8 mouse cellular contexts compared by ENCODE assay signal in the genomic region with DNA sequence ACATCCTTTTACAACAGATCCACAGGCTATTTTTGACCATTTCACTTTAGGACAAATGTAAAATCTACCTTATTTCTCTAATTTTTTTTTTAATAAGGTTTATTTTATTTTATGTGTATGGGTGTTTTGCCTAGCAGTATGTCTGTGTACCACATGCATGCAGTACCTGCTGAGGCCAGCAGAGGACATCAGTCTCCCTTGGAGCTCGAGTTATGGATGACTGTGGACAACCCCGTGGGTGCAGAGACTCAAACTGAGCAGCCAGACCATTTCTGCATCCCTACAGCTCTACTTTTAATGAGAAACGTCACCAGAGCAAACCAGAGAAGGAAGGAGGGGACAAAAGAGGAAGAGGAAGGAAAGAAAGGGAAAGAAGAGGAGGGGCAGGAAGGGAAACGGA.
A peak's percentile ranks its signal among the peaks of the same experiment; 100 is the strongest.
DNase-seq lines count a peak whose midpoint lies in the region; ATAC-seq and TF ChIP-seq lines count a peak whose summit lies in the region.

No protein-coding gene starts in this region.

- TF ChIP-seq CTCF in E14TG2a.4 (conservative IDR thresholded peaks at IDR 0.05; ENCODE audit: low read length) = peak; percentile 89
- peak; percentile 45; the same call in 1 of the 2 replicates for TF ChIP-seq CTCF in brain, embryonic 14.5 days (IDR thresholded peaks at IDR 0.05; ENCODE audit: borderline replicate concordance, extremely low read depth, insufficient read depth, insufficient read length)

- H3K9me3 ChIP-seq in intestine, embryonic 14.5 days (ENCODE audit: control insufficient read depth, low read length) = peaks cover 9% of the 10 kb centered on the region; the same call in 1 of the 2 replicates
- H3K9me3 ChIP-seq in intestine, embryonic 16.5 days (ENCODE audit: control insufficient read depth, low read length) = no peaks in the 10 kb centered on the region; the same call in 1 of the 2 replicates
- H3K9me3 ChIP-seq in E14TG2a.4 (ENCODE audit: low read length) = peaks cover 81% of the 10 kb centered on the region
- no peaks in the 10 kb centered on the region for H3K9me3 ChIP-seq in hindbrain, embryonic 12.5 days (replicated peaks)

- no peak overlapping the region for H3K4me3 ChIP-seq in intestine, embryonic 14.5 days (ENCODE audit: low read depth, low read length)
- H3K4me3 ChIP-seq in intestine, embryonic 16.5 days (ENCODE audit: low read length) = no peak overlapping the region
- H3K4me3 ChIP-seq in E14TG2a.4 (replicated peaks; ENCODE audit: low read length) = no peak overlapping the region
- no peak overlapping the region for H3K4me3 ChIP-seq in hindbrain, embryonic 12.5 days

- H3K27me3 ChIP-seq in intestine, embryonic 14.5 days (replicated peaks; ENCODE audit: control insufficient read depth, insufficient read depth, low read length) = no peaks in the 10 kb centered on the region
- H3K27me3 ChIP-seq in intestine, embryonic 16.5 days (replicated peaks; ENCODE audit: control insufficient read depth, insufficient read depth, low read length) = no peaks in the 10 kb centered on the region
- H3K27me3 ChIP-seq in E14TG2a.4 (ENCODE audit: insufficient read depth, low read length) = no peaks in the 10 kb centered on the region
- no peaks in the 10 kb centered on the region for H3K27me3 ChIP-seq in hindbrain, embryonic 12.5 days

- ATAC-seq in intestine, embryonic 14.5 days (replicated peaks; ENCODE audit: low FRiP score, low TSS enrichment, low read depth) = no peak
- no peak for ATAC-seq in intestine, embryonic 16.5 days
- 0 out of 2 replicates have a peak, but pooled peaks have one; percentile 74 for ATAC-seq in megakaryocyte-erythroid progenitor cell, adult 5-6 weeks (replicated peaks; ENCODE audit: low FRiP score, low TSS enrichment, poor library complexity, severe bottlenecking)
- ATAC-seq in hindbrain, embryonic 12.5 days (ENCODE audit: low FRiP score) = no peak

- peak; percentile 58 for DNase-seq in intestine, embryonic 14.5 days (ENCODE audit: low spot score)
- no peak for DNase-seq in brain, embryonic 14.5 days (ENCODE audit: low read depth)
- no peak for DNase-seq in ovary, adult 18-20 months (ENCODE audit: low spot score)
- no peak for DNase-seq in layer of hippocampus, adult 11-12 months (ENCODE audit: low spot score)

- no peaks in the 10 kb centered on the region for H3K36me3 ChIP-seq in intestine, embryonic 14.5 days (ENCODE audit: control insufficient read depth, insufficient read depth, low read length)
- no peaks in the 10 kb centered on the region for H3K36me3 ChIP-seq in intestine, embryonic 16.5 days (ENCODE audit: control insufficient read depth, insufficient read depth, low read length)
- H3K36me3 ChIP-seq in E14TG2a.4 (ENCODE audit: insufficient read depth, low read length) = peaks cover 19% of the 10 kb centered on the region
- H3K36me3 ChIP-seq in hindbrain, embryonic 12.5 days = no peaks in the 10 kb centered on the region

- no peak for TF ChIP-seq POLR2A in brain, embryonic 14.5 days (IDR thresholded peaks at IDR 0.05; ENCODE audit: borderline replicate concordance, extremely low read depth, insufficient read depth, insufficient read length, poor library complexity, severe bottlenecking)

- no peak overlapping the region for H3K4me2 ChIP-seq in intestine, embryonic 14.5 days (ENCODE audit: low read length)
- no peak overlapping the region for H3K4me2 ChIP-seq in intestine, embryonic 16.5 days (ENCODE audit: low read depth, low read length)
- H3K4me2 ChIP-seq in hindbrain, embryonic 12.5 days (replicated peaks) = no peak overlapping the region

- 63% methylated on average over 4 of the region's 4 CpGs for WGBS in intestine, embryonic 14.5 days
- 69% methylated on average over 4 of the region's 4 CpGs for WGBS in intestine, embryonic 16.5 days
- 75% methylated on average over 4 of the region's 4 CpGs for WGBS in hindbrain, embryonic 12.5 days

- peak overlapping the region; percentile 62; the same call in 1 of the 2 replicates for H3K27ac ChIP-seq in intestine, embryonic 14.5 days (ENCODE audit: low read depth)
- H3K27ac ChIP-seq in intestine, embryonic 16.5 days (ENCODE audit: low read length) = no peak overlapping the region
- no peak overlapping the region for H3K27ac ChIP-seq in hindbrain, embryonic 12.5 days

- no peak overlapping the region for H3K9ac ChIP-seq in intestine, embryonic 14.5 days (ENCODE audit: low read length)
- H3K9ac ChIP-seq in intestine, embryonic 16.5 days (ENCODE audit: low read depth, low read length) = no peak overlapping the region
- H3K9ac ChIP-seq in hindbrain, embryonic 12.5 days = no peak overlapping the region

- H3K4me1 ChIP-seq in intestine, embryonic 14.5 days (replicated peaks; ENCODE audit: control insufficient read depth, insufficient read depth, low read length) = 0 out of 2 replicates have a peak, but pooled peaks cover 6% of the 10 kb centered on the region
- no peaks in the 10 kb centered on the region for H3K4me1 ChIP-seq in intestine, embryonic 16.5 days (ENCODE audit: control insufficient read depth, insufficient read depth, low read length)
- peaks cover 3% of the 10 kb centered on the region for H3K4me1 ChIP-seq in E14TG2a.4 (replicated peaks; ENCODE audit: low read depth, low read length)
- H3K4me1 ChIP-seq in hindbrain, embryonic 12.5 days = no peaks in the 10 kb centered on the region
